Mouse (Mus musculus) cerebellum, postnatal 4 days (tissue): ENCODE results near the gene Slc25a21.

ENCODE experiments used
- DNase-seq, 2 experiments: peaks; one replicate each; pipeline ENCODE4 v3.0.0; 2022; ENCODE audit warnings: low spot score in 2 of 2, mixed read lengths in 1 of 2

The Slc25a21 gene

GRCm38 (mm10) chr12:57184401-57185147 is 12.7 kb downstream of the Slc25a21 start:
- DNase-seq = no peak

GRCm38 (mm10) chr12:57179465-57180188 is 17.6 kb downstream of the Slc25a21 start:
- no peak for DNase-seq

GRCm38 (mm10) chr12:57178818-57179217 is 18.5 kb downstream of the Slc25a21 start:
- DNase-seq = no peak

GRCm38 (mm10) chr12:57163294-57163693 is 34.0 kb downstream of the Slc25a21 start:
- no peak for DNase-seq

GRCm38 (mm10) chr12:57162840-57163239 is 34.4 kb downstream of the Slc25a21 start:
- no peak for DNase-seq

GRCm38 (mm10) chr12:57159904-57160303 is 37.4 kb downstream of the Slc25a21 start:
- no peak for DNase-seq

- DNase-seq = no peak
Measured at GRCm38 (mm10) chr12:57158266-57158665, 39.0 kb downstream of the Slc25a21 start.

- DNase-seq = no peak
Measured at GRCm38 (mm10) chr12:57138937-57139336, 58.3 kb downstream of the Slc25a21 start.

- DNase-seq = no peak
Measured at GRCm38 (mm10) chr12:57137809-57138208, 59.5 kb downstream of the Slc25a21 start.

- DNase-seq = no peak
Measured at GRCm38 (mm10) chr12:57118602-57119001, 78.7 kb downstream of the Slc25a21 start.

GRCm38 (mm10) chr12:57115516-57115915 is 81.8 kb downstream of the Slc25a21 start:
- DNase-seq = no peak

- DNase-seq = no peak
Measured at GRCm38 (mm10) chr12:57109363-57109762, 87.9 kb downstream of the Slc25a21 start.

- no peak for DNase-seq
Measured at GRCm38 (mm10) chr12:57102322-57102721, 95.0 kb downstream of the Slc25a21 start.

- DNase-seq = no peak
Measured at GRCm38 (mm10) chr12:57100549-57100948, 96.7 kb downstream of the Slc25a21 start.

GRCm38 (mm10) chr12:57099066-57099465 is 98.2 kb downstream of the Slc25a21 start:
- DNase-seq = no peak

GRCm38 (mm10) chr12:57098371-57098770 is 98.9 kb downstream of the Slc25a21 start:
- no peak for DNase-seq

GRCm38 (mm10) chr12:57093107-57093506 is 104.2 kb downstream of the Slc25a21 start:
- DNase-seq = no peak

- DNase-seq = no peak
Measured at GRCm38 (mm10) chr12:57084519-57084918, 112.8 kb downstream of the Slc25a21 start.

GRCm38 (mm10) chr12:57083533-57083932 is 113.7 kb downstream of the Slc25a21 start:
- DNase-seq = no peak

GRCm38 (mm10) chr12:57076606-57077005 is 120.7 kb downstream of the Slc25a21 start:
- DNase-seq = no peak

- DNase-seq = no peak
Measured at GRCm38 (mm10) chr12:57072616-57073015, 124.7 kb downstream of the Slc25a21 start.

GRCm38 (mm10) chr12:57068607-57069006 is 128.7 kb downstream of the Slc25a21 start:
- no peak for DNase-seq

- no peak for DNase-seq
Measured at GRCm38 (mm10) chr12:57019737-57020136, 177.5 kb downstream of the Slc25a21 start.
